ENCODE assay signal across 8 mouse cellular contexts in genomic region chr7:141429310-141429709, GRCm38 (mm10). TPM values are rescaled to one million over a fixed set of nuclear protein-coding genes. Genes with fewer than 3 reads are reported as not detected.
DNase-seq lines count a peak whose midpoint lies in the region; ATAC-seq and TF ChIP-seq lines count a peak whose summit lies in the region.

Gene Cend1, minus strand, starts transcription at chr7:141429491.

- peaks cover 45% of the 10 kb centered on the region for H3K36me3 ChIP-seq in hindbrain, embryonic 12.5 days
- peaks cover 26% of the 10 kb centered on the region for H3K36me3 ChIP-seq in stomach, embryonic 14.5 days (ENCODE audit: control insufficient read depth, insufficient read depth, low read length)

- no peak within 1 kb of the TSS for H3K27ac ChIP-seq in embryonic fibroblast, embryonic 13.5 days (ENCODE audit: insufficient read depth, low read length)
- H3K27ac ChIP-seq in hindbrain, embryonic 12.5 days = peak within 1 kb of the TSS; percentile 68
- H3K27ac ChIP-seq in stomach, embryonic 14.5 days (ENCODE audit: low read length) = no peak within 1 kb of the TSS

- H3K9ac ChIP-seq in hindbrain, embryonic 12.5 days = peak within 1 kb of the TSS; percentile 71
- no peak within 1 kb of the TSS for H3K9ac ChIP-seq in stomach, embryonic 14.5 days (replicated peaks; ENCODE audit: low read depth, low read length)

- peak; percentile 82 for ATAC-seq in hindbrain, embryonic 12.5 days (ENCODE audit: low FRiP score)
- peak; percentile 50 for ATAC-seq in stomach, embryonic 14.5 days (ENCODE audit: insufficient number of reproducible peaks, insufficient read depth, low FRiP score, low read depth)

- H3K9me3 ChIP-seq in hindbrain, embryonic 12.5 days (replicated peaks) = no peaks in the 10 kb centered on the region
- no peaks in the 10 kb centered on the region for H3K9me3 ChIP-seq in stomach, embryonic 14.5 days (ENCODE audit: control insufficient read depth, low read depth, low read length)

- H3K27me3 ChIP-seq in hindbrain, embryonic 12.5 days = no peaks in the 10 kb centered on the region; the same call in 1 of the 2 replicates
- H3K27me3 ChIP-seq in stomach, embryonic 14.5 days (ENCODE audit: control insufficient read depth, insufficient read depth, low read length) = no peaks in the 10 kb centered on the region

- H3K4me3 ChIP-seq in embryonic fibroblast, embryonic 13.5 days (ENCODE audit: insufficient read depth, low read length) = peak within 1 kb of the TSS; percentile 11; the same call in 1 of the 2 replicates
- peak within 1 kb of the TSS; percentile 42 for H3K4me3 ChIP-seq in hindbrain, embryonic 12.5 days
- H3K4me3 ChIP-seq in stomach, embryonic 14.5 days (ENCODE audit: low read depth, low read length) = no peak within 1 kb of the TSS

- WGBS in hindbrain, embryonic 12.5 days = 2% methylated on average over 19 of the region's 19 CpGs
- 6% methylated on average over 19 of the region's 19 CpGs for WGBS in stomach, embryonic 14.5 days

- TF ChIP-seq POLR2A in embryonic fibroblast, embryonic 13.5 days (IDR thresholded peaks at IDR 0.05; ENCODE audit: low read depth, low read length) = peak; percentile 42

- no peaks in the 10 kb centered on the region for H3K4me1 ChIP-seq in embryonic fibroblast, embryonic 13.5 days (ENCODE audit: control insufficient read depth, insufficient read depth, low read length)
- peaks cover 37% of the 10 kb centered on the region for H3K4me1 ChIP-seq in hindbrain, embryonic 12.5 days
- H3K4me1 ChIP-seq in stomach, embryonic 14.5 days (ENCODE audit: control insufficient read depth, insufficient read depth, low read length) = peaks cover 13% of the 10 kb centered on the region

- no peak for TF ChIP-seq CTCF in embryonic fibroblast, embryonic 13.5 days (IDR thresholded peaks at IDR 0.05; ENCODE audit: borderline replicate concordance, insufficient read depth, low read length)

- peak; percentile 58 for DNase-seq in thymus, postnatal 4 days
- DNase-seq in thymus, postnatal 10 days (ENCODE audit: low spot score in 2 of 2) = no peak
- peak; percentile 87 to 90 for DNase-seq in layer of hippocampus, postnatal 36 days
- DNase-seq in lung, postnatal 25 days (ENCODE audit: low spot score) = peak; percentile 30
- no peak for DNase-seq in urinary bladder, adult 2 months (ENCODE audit: low spot score)

- peak within 1 kb of the TSS; percentile 63 for H3K4me2 ChIP-seq in hindbrain, embryonic 12.5 days (replicated peaks)
- peak within 1 kb of the TSS; percentile 26 for H3K4me2 ChIP-seq in stomach, embryonic 14.5 days (replicated peaks; ENCODE audit: low read depth, low read length)

RNA-seq across cellular contexts. Expression of gene Cend1, which starts in this region (rescaled TPM):
- 4.9 and 5.4 TPM in 2 replicates for polyA plus RNA-seq in embryonic fibroblast, embryonic 13.5 days (2011; ENCODE audit: insufficient read length, low read depth, missing spikeins)
- polyA plus RNA-seq in hindbrain, embryonic 12.5 days (2016; fragmentation: Nextera tagmentation; extraction: Ambion mirVana) = 27.9 and 30.9 TPM in 2 replicates
- 100 to 1,000 TPM; 250 to 269 TPM for total RNA-seq in layer of hippocampus, postnatal 36 days (2021)
- 1.8 and 1.9 TPM in 2 replicates for polyA plus RNA-seq in stomach, embryonic 14.5 days (2014; fragmentation: Nextera tagmentation; extraction: Ambion mirVana)
- 1.3 and 3.4 TPM in 2 replicates for polyA plus RNA-seq in urinary bladder, adult 2 months (2012; rRNA removed)

Comparison
In these comparisons a context has a peak if more than half of its experiments do, and no peak if none do; other contexts are left out.
1. DNase-seq: peak in thymus, postnatal 4 days (single experiment), layer of hippocampus, postnatal 36 days (2 of 2) and lung, postnatal 25 days (single experiment); none in thymus, postnatal 10 days (0 of 2) and urinary bladder, adult 2 months (single experiment).